Mouse (Mus musculus) heart, postnatal 0 days (tissue): Measurements from ENCODE around the gene Hoxa3. TPM values are rescaled to one million over a fixed set of nuclear protein-coding genes. Genes with fewer than 3 reads are reported as not detected.
A peak's percentile ranks its signal among the peaks of the same experiment; 100 is the strongest.

ENCODE experiments used
- ATAC-seq: fragments of 200-750 bp; cut with Nextera tagmentation; 2 replicates; pipeline ENCODE4 v1.8.0; 2017; ENCODE audit warnings: low read depth, moderate number of reproducible peaks, moderate library complexity; ENCODE audit not compliant: insufficient read depth
- DNase-seq: peaks from one replicate; pipeline ENCODE4 v3.0.0-alpha.2; 2016; ENCODE audit warnings: low spot score
- H3K27ac ChIP-seq: fragments of 300-500 bp; sonication (generic); 2 replicates; pipeline ENCODE4 v1.5.1; 2014; ENCODE audit warnings: low read depth, mild to moderate bottlenecking
- H3K27me3 ChIP-seq: fragments of 300-500 bp; sonication (generic); 2 replicates; pipeline ENCODE4 v1.6.1; 2014; ENCODE audit warnings: low read length, mixed read lengths; ENCODE audit not compliant: control insufficient read depth, insufficient read depth
- H3K36me3 ChIP-seq: fragments of 300-500 bp; sonication (generic); replicated peaks from 2 replicates; pipeline ENCODE4 v1.6.1; 2014; ENCODE audit warnings: low read length, mixed read lengths; ENCODE audit not compliant: control insufficient read depth, insufficient read depth
- H3K4me1 ChIP-seq: fragments of 300-500 bp; sonication (generic); 2 replicates; pipeline ENCODE4 v1.6.1; 2014; ENCODE audit warnings: antibody characterized with exemption; ENCODE audit not compliant: control insufficient read depth, insufficient read depth
- H3K4me2 ChIP-seq: fragments of 300-500 bp; sonication (generic); 2 replicates; pipeline ENCODE4 v1.6.1; 2014; ENCODE audit warnings: low read depth, mild to moderate bottlenecking, low read length, moderate library complexity
- H3K4me3 ChIP-seq: fragments of 300-500 bp; sonication (generic); 2 replicates; pipeline ENCODE4 v1.5.1; 2014; ENCODE audit warnings: low read depth, low read length
- H3K9ac ChIP-seq: fragments of 300-500 bp; sonication (generic); replicated peaks from 2 replicates; pipeline ENCODE4 v1.6.1; 2014; ENCODE audit warnings: low read depth, low read length, mixed read lengths
- H3K9me3 ChIP-seq: fragments of 300-500 bp; sonication (generic); replicated peaks from 2 replicates; pipeline ENCODE4 v1.6.1; 2016; ENCODE audit warnings: low read length; ENCODE audit not compliant: control insufficient read depth
- CTCF ChIP-seq: IDR thresholded peaks from 2 replicates; pipeline ENCODE4 v1.5.1; 2016; ENCODE audit warnings: antibody characterized with exemption, control low read depth, low read depth
- EP300 ChIP-seq: IDR thresholded peaks from 2 replicates; pipeline ENCODE4 v1.6.1; 2016; ENCODE audit warnings: antibody characterized with exemption, low read depth
- WGBS: fragments of 180-500 bp; shearing (Covaris S2); extraction: QIAGEN DNeasy Blood & Tissue Kit; methylation state at CpG from one replicate; pipeline ENCODE4 v1.1.7; 2014; 5-methylcytosine and 5-hydroxymethylcytosine counted together
- polyA plus RNA-seq: library from polyadenylated mRNA; unstranded; fragments of >200 nt; fragmentation: Nextera tagmentation; extraction: Ambion mirVana; gene quantifications from 2 replicates; pipeline ENCODE4 v1.2.1, GENCODE M21; 2015
- total RNA-seq: library from RNA; depleted of rRNA; stranded (reverse); fragments of >200 nt; gene quantifications from 2 replicates; pipeline ENCODE4 v1.2.3, GENCODE M21; 2014; ENCODE audit warnings: low replicate concordance

The Hoxa3 gene
- total and polyA plus RNA-seq, 2 experiments from 2014 or later = 0.37 TPM; not detected in 1

DNA sequence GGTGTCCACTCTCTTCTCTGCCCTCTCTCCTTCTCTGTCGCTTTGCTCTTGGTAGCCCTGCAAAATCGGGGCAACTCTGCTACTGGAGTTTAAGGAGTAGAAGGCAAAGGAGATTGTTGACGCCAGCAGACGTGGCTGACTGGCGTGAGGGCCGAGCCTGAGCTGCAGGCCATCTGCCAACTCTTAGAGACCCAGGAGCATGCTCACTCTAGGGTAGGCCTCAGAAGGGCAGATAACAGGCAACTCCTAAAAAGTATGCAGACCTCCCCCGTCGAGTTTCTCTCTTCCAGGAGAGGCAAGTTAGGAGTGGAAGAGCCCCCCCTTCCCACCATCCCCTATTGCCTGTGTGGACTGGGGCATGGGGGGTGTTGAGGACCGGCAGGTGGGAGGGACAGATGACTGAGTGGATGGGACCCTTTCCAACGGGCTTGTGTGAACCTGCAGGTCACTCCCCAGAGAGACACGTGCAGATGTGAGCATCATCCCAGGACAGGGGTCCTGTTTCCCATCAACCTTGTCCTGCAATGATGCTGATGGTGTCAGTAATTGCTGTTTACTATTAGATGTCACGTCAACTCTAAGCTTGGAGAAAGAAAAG is 53.9 kb downstream of the Hoxa3 start:
- TF ChIP-seq CTCF = no peak
- no peak for TF ChIP-seq EP300
- Histone ChIP-seq H3K36me3 (no peaks in the 10 kb centered on the region), H3K27me3 (peaks cover 100% of the 10 kb centered on the region), H3K9ac (peak overlapping the region; percentile 43; the same call in 1 of the 2 replicates), H3K9me3 (no peaks in the 10 kb centered on the region), H3K4me1 (no peaks in the 10 kb centered on the region; the same call in 1 of the 2 replicates), H3K27ac (peak overlapping the region; percentile 69), H3K4me3 (peak overlapping the region; percentile 65), H3K4me2 (peak overlapping the region; percentile 91)
- DNase-seq = no peak
- 5% methylated on average over 12 of the region's 12 CpGs for WGBS
- ATAC-seq = no peak

GRCm38 (mm10) chr6:52158276-52159051 is 54.7 kb downstream of the Hoxa3 start, which contains the start of gene Hoxa1:
Gene Hoxa1, minus strand, starts transcription at chr6:52158317.
- peak within 1 kb of the TSS; percentile 65 for H3K4me3 ChIP-seq
- WGBS = under 1% methylated on average over 48 of the region's 55 CpGs
- no peaks in the 10 kb centered on the region; the same call in 1 of the 2 replicates for H3K4me1 ChIP-seq
- peaks cover 100% of the 10 kb centered on the region for H3K27me3 ChIP-seq
- peak within 1 kb of the TSS; percentile 69 for H3K27ac ChIP-seq
- ATAC-seq (peak; percentile 75), DNase-seq (peak; percentile 54)
- peak within 1 kb of the TSS; percentile 91 for H3K4me2 ChIP-seq
- peak within 1 kb of the TSS; percentile 43 for H3K9ac ChIP-seq
- H3K36me3 ChIP-seq = no peaks in the 10 kb centered on the region
- no peaks in the 10 kb centered on the region for H3K9me3 ChIP-seq
- TF ChIP-seq EP300 (no peak), CTCF (no peak)

DNA sequence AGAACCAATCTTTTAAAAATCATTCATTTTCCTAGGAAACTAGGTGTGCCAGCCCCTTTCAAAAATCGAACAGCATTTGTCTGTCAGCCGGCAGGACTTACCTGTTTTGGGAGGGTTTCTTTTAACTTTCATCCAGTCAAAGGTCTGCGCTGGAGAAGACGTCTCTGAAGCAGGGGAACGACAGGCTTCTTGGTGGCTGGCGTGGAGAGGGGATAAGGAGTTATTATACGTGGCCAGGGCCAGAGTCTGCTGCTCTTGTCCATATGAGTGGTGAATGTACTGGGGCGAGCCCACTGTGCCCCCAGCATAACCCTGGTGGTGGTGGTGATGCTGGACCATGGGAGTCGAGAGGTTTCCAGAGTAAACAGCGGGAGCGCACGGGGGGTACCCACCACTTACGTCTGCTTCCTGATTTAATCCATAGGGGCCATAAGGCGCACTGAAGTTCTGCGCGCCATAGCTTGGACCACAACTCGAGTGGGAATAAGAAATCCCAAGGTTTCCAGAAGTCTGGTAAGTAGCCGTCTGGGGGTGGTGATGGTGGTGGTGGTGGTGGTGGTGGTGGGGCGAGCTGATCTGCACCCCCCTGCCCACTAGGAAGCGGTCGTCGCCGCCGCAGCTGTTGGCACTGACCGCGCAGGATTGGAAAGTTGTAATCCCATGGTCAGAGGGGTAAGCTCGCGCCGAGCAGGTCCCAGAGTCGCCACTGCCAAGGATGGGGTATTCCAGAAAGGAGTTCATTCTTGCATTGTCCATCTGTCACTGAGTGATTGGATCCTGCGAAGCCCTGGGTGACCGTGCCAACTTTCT is 55.5 kb downstream of the Hoxa3 start:
- DNase-seq = no peak
- H3K27ac ChIP-seq = no peak overlapping the region

DNA sequence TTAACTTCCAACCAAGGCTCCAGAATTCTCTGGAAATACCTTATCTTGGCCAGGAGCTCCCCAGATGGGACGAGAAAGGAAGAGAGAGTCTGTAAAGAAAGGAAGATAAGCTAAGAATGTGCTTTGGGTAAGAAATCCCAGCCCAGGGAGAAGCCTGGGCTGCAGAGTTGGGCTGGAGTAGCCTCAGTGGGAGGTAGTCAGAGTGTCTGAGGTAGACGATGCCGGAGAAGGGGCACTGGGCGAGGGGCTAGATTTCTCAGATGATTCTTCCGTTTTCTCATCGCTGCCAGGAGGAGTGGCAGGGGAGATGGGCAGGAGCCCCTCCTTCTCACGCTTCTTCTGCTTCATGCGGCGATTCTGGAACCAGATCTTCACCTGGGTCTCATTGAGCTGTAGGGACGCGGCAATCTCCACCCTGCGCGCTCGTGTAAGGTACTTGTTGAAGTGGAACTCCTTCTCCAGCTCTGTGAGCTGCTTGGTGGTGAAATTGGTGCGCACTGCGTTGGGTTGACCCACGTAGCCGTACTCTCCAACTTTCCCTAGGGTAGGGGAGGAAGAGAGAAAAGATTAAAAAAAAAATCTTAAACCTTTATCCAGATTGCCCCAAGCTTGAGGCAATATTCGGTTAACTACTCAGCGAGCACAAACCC is 56.5 kb downstream of the Hoxa3 start:
- H3K9ac ChIP-seq = no peak overlapping the region

More for the DNA sequence above, 55.5 kb downstream of the Hoxa3 start:
- Histone ChIP-seq H3K27me3 (peaks cover 100% of the 10 kb centered on the region), H3K4me2 (peak overlapping the region; percentile 91), H3K36me3 (no peaks in the 10 kb centered on the region), H3K9ac (no peak overlapping the region), H3K4me1 (no peaks in the 10 kb centered on the region; the same call in 1 of the 2 replicates), H3K9me3 (no peaks in the 10 kb centered on the region), H3K4me3 (peak overlapping the region; percentile 65)
- TF ChIP-seq EP300 = no peak
- TF ChIP-seq CTCF = no peak
- ATAC-seq = no peak
- 2% methylated on average over 32 of the region's 32 CpGs for WGBS

DNA sequence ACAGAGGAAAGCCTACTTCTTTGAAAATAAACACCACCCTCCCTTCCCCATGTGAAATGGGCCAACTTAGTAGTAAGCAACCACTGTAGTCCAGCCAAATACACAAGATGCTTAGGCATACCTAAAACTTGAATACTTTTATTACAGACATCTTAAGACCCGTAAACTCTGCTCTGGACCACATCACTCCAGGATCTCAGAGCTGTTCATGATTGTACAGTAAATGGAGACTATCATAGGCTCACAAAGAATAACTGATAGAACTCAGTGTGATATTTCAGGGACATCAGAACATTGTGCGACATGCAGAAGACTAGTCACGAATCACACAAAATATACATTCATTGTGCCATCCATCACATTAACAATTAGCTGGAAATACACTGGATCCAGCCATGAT is 57.7 kb downstream of the Hoxa3 start:
- no peak overlapping the region for H3K4me2 ChIP-seq
- no peaks in the 10 kb centered on the region for H3K36me3 ChIP-seq
- no peak overlapping the region for H3K4me3 ChIP-seq
- TF ChIP-seq EP300 (no peak), CTCF (no peak)
- no peaks in the 10 kb centered on the region; the same call in 1 of the 2 replicates for H3K4me1 ChIP-seq
- ATAC-seq (no peak), DNase-seq (no peak)
- H3K9ac ChIP-seq = no peak overlapping the region
- H3K27me3 ChIP-seq = peaks cover 100% of the 10 kb centered on the region
- no peaks in the 10 kb centered on the region for H3K9me3 ChIP-seq
- no peak overlapping the region for H3K27ac ChIP-seq
- WGBS = 59% methylated on average over 3 of the region's 3 CpGs

More for the DNA sequence above, 56.5 kb downstream of the Hoxa3 start:
- DNase-seq (no peak), ATAC-seq (no peak)
- TF ChIP-seq CTCF (no peak), EP300 (no peak)
- 11% methylated on average over 20 of the region's 20 CpGs for WGBS
- peaks cover 100% of the 10 kb centered on the region for H3K27me3 ChIP-seq
- H3K4me3 ChIP-seq = no peak overlapping the region
- H3K9me3 ChIP-seq = no peaks in the 10 kb centered on the region
- no peak overlapping the region for H3K27ac ChIP-seq
- no peaks in the 10 kb centered on the region; the same call in 1 of the 2 replicates for H3K4me1 ChIP-seq
- H3K4me2 ChIP-seq = no peak overlapping the region
- no peaks in the 10 kb centered on the region for H3K36me3 ChIP-seq
